Mouse (Mus musculus): Measurements from ENCODE around the gene Trank1. TPM values are rescaled to one million over a fixed set of nuclear protein-coding genes. Genes with fewer than 3 reads are reported as not detected.

The Trank1 gene
- total RNA-seq, 2 experiments from 2014 or later: 245 to 294 TPM

Other genes starting within 250 kb of the Trank1 start
- 10 to 100 TPM; 38.7 to 42.8 TPM for gene Lrrfip2, start 194.1 kb upstream of the Trank1 start, total RNA-seq (2021)
- gene Mlh1, start 39.9 kb upstream of the Trank1 start, total RNA-seq (2021): 10 to 100 TPM; 15.2 to 15.6 TPM
- 10 to 100 TPM; 80.4 to 81.6 TPM for gene Epm2aip1, start 39.8 kb upstream of the Trank1 start, total RNA-seq (2021)
- 10 to 100 TPM; 55.1 to 60.7 TPM for gene Dclk3, start 127.3 kb downstream of the Trank1 start, total RNA-seq (2021)

Data from left cerebral cortex, postnatal 25 days (tissue).